Mouse (Mus musculus) CH12.LX (cell line): Measurements from ENCODE around the gene Oxt. TPM values are rescaled to one million over a fixed set of nuclear protein-coding genes. Genes with fewer than 3 reads are reported as not detected.

Experiments
- DNase-seq: peaks from one replicate; pipeline ENCODE4 v3.0.0-alpha.2; 2013; ENCODE audit errors: extremely low read depth
- H3K27ac ChIP-seq: 2 replicates; pipeline ENCODE4 v1.5.1; 2012; ENCODE audit warnings: low read depth, mild to moderate bottlenecking, control low read depth, moderate library complexity; ENCODE audit not compliant: insufficient read depth
- H3K27me3 ChIP-seq: replicated peaks from 2 replicates; pipeline ENCODE3; 2012; ENCODE audit warnings: inconsistent platforms
- H3K36me3 ChIP-seq, 2 experiments: replicated peaks in 1 of 2; 2 replicates each; pipeline versions ENCODE3 to v1.6.1; 2012; ENCODE audit warnings: inconsistent platforms in 1 of 2, low read length in 1 of 2, mild to moderate bottlenecking in 1 of 2, mixed read lengths in 1 of 2, moderate library complexity in 1 of 2; ENCODE audit not compliant: control insufficient read depth in 1 of 2, insufficient read depth in 1 of 2
- H3K4me1 ChIP-seq, 2 experiments: 2 replicates each; pipeline ENCODE4 v1.6.1; 2012; ENCODE audit warnings: inconsistent platforms in 1 of 2, moderate library complexity in 1 of 2; ENCODE audit not compliant: insufficient read depth in 2 of 2, control insufficient read depth in 1 of 2
- H3K4me2 ChIP-seq: 2 replicates; pipeline ENCODE4 v1.6.1; 2012; ENCODE audit warnings: low read depth, mild to moderate bottlenecking, control low read depth; ENCODE audit not compliant: poor library complexity, insufficient read depth, severe bottlenecking
- H3K4me3 ChIP-seq, 3 experiments: fragments of 150-350 bp in 1 of 3; sonication (generic) in 1 of 3; replicated peaks in 1 of 3; 2 replicates each; pipeline versions ENCODE3 to v1.5.1; 2011 to 2012; ENCODE audit warnings: low read depth in 2 of 3, low read length in 2 of 3, mild to moderate bottlenecking in 2 of 3, moderate library complexity in 2 of 3, control low read depth in 1 of 3, improper control_type of control experiment in 1 of 3, inconsistent platforms in 1 of 3, mixed read lengths in 1 of 3; ENCODE audit not compliant: poor library complexity in 1 of 3
- H3K79me2 ChIP-seq: replicated peaks from 2 replicates; pipeline ENCODE4 v1.6.1; 2012; ENCODE audit warnings: mild to moderate bottlenecking, moderate library complexity; ENCODE audit not compliant: control insufficient read depth, poor library complexity, insufficient read depth, severe bottlenecking; ENCODE audit errors: extremely low read depth
- H3K9ac ChIP-seq: 2 replicates; pipeline ENCODE4 v1.6.1; 2012; ENCODE audit warnings: low read depth, mild to moderate bottlenecking, control low read depth, moderate library complexity; ENCODE audit not compliant: insufficient read depth
- H3K9me3 ChIP-seq: replicated peaks from 2 replicates; pipeline ENCODE3; 2012; ENCODE audit warnings: low read length, inconsistent platforms, mixed read lengths
- CHD1 ChIP-seq: IDR thresholded peaks from 2 replicates; pipeline ENCODE4 v1.6.1; 2012; ENCODE audit warnings: low read depth, low read length, improper control_type of control experiment, inconsistent platforms
- E2F4 ChIP-seq: IDR thresholded peaks from 2 replicates; pipeline ENCODE4 v1.6.1; 2011; ENCODE audit warnings: low read depth, low read length, improper control_type of control experiment; ENCODE audit not compliant: insufficient replicate concordance
- EP300 ChIP-seq: IDR thresholded peaks from 2 replicates; pipeline ENCODE4 v1.6.1; 2011; ENCODE audit warnings: low read length, improper control_type of control experiment
- GABPA ChIP-seq: IDR thresholded peaks from 2 replicates; pipeline ENCODE4 v1.6.1; 2012; ENCODE audit warnings: low read depth, low read length, improper control_type of control experiment, inconsistent platforms; ENCODE audit not compliant: insufficient replicate concordance
- HCFC1 ChIP-seq: IDR thresholded peaks from 2 replicates; pipeline ENCODE4 v1.6.1; 2012; ENCODE audit warnings: low read depth, mild to moderate bottlenecking, inconsistent platforms, low read length, improper control_type of control experiment
- IRF4 ChIP-seq: IDR thresholded peaks from 2 replicates; pipeline ENCODE4 v1.6.1; 2014; ENCODE audit warnings: low read depth, mild to moderate bottlenecking, inconsistent platforms, low read length, improper control_type of control experiment
- JUN ChIP-seq: IDR thresholded peaks from 2 replicates; pipeline ENCODE4 v1.6.1; 2011; ENCODE audit warnings: low read depth, mild to moderate bottlenecking, low read length, improper control_type of control experiment, moderate library complexity; ENCODE audit not compliant: insufficient read depth
- JUND ChIP-seq: conservative IDR thresholded peaks from 2 replicates; pipeline ENCODE4 v1.6.1; 2011; ENCODE audit warnings: low read depth, low read length, improper control_type of control experiment
- KAT2A ChIP-seq: IDR thresholded peaks from 2 replicates; pipeline ENCODE4 v1.6.1; 2012; ENCODE audit warnings: low read length, improper control_type of control experiment, inconsistent platforms; ENCODE audit not compliant: insufficient replicate concordance
- MAFK ChIP-seq: IDR thresholded peaks from 2 replicates; pipeline ENCODE4 v1.6.1; 2011; ENCODE audit warnings: low read length, improper control_type of control experiment; ENCODE audit not compliant: insufficient replicate concordance
- MXI1 ChIP-seq: IDR thresholded peaks from 2 replicates; pipeline ENCODE4 v1.6.1; 2011; ENCODE audit warnings: mild to moderate bottlenecking, low read depth, low read length, improper control_type of control experiment
- MYC ChIP-seq: IDR thresholded peaks from 2 replicates; pipeline ENCODE4 v1.6.1; 2011; ENCODE audit warnings: low read depth, mild to moderate bottlenecking, improper control_type of control experiment, low read length
- PAX5 ChIP-seq: IDR thresholded peaks from 2 replicates; pipeline ENCODE4 v1.6.1; 2012; ENCODE audit warnings: low read length, inconsistent platforms, mixed read lengths
- RAD21 ChIP-seq: IDR thresholded peaks from 2 replicates; pipeline ENCODE4 v1.6.1; 2011; ENCODE audit warnings: low read depth, mild to moderate bottlenecking, low read length, improper control_type of control experiment, moderate library complexity
- SIN3A ChIP-seq: IDR thresholded peaks from 2 replicates; pipeline ENCODE4 v1.6.1; 2012; ENCODE audit warnings: low read length, improper control_type of control experiment, inconsistent platforms
- USF1 ChIP-seq: IDR thresholded peaks from 2 replicates; pipeline ENCODE4 v1.6.1; 2014; ENCODE audit warnings: low read depth, mild to moderate bottlenecking, inconsistent platforms, low read length, improper control_type of control experiment
- ZMIZ1 ChIP-seq: IDR thresholded peaks from 2 replicates; pipeline ENCODE4 v1.6.1; 2012; ENCODE audit warnings: low read depth, mild to moderate bottlenecking, inconsistent platforms, low read length, improper control_type of control experiment
- ZNF384 ChIP-seq: IDR thresholded peaks from 2 replicates; pipeline ENCODE4 v1.6.1; 2012; ENCODE audit warnings: low read depth, low read length, improper control_type of control experiment, inconsistent platforms
- dilution Hi-C: fragments of 300-500 bp; cut with MboI; formaldehyde crosslinking; loops from 2 replicates; pipeline ENCODE4 v1.14.3; 2020; ENCODE audit warnings: low sequenced_read_pairs; ENCODE audit not compliant: extremely low pct_unique_long_range_greater_than_20kb, extremely low pct_ligation_motif_present
- in situ Hi-C: fragments of 300-500 bp; cut with MboI; formaldehyde crosslinking; loops from 3 replicates; pipeline ENCODE4 v1.14.3; 2019; ENCODE audit warnings: low sequenced_read_pairs, low pct_ligation_motif_present, low pct_unique_long_range_greater_than_20kb, mixed read lengths
- polyA plus RNA-seq: library from polyadenylated mRNA; unstranded; fragments of >175 nt; gene quantifications from 2 replicates; pipeline ENCODE4 v1.2.1, GENCODE M21; 2012; ENCODE audit warnings: low read depth; ENCODE audit not compliant: insufficient read length
- total RNA-seq, 2 experiments: library from RNA; depleted of rRNA; stranded (reverse); fragments of 300-350 nt in 1 of 2; fragments of >200 nt in 1 of 2; gene quantifications; 2 replicates each; pipeline ENCODE4 v1.2.3; 2012 to 2014

Oxt gene
- not detected in 2 replicates for total RNA-seq (2012; rRNA removed)
- not detected in 2 replicates for total RNA-seq (2014; rRNA removed)
- polyA plus RNA-seq = not detected in 2 replicates

DNA sequence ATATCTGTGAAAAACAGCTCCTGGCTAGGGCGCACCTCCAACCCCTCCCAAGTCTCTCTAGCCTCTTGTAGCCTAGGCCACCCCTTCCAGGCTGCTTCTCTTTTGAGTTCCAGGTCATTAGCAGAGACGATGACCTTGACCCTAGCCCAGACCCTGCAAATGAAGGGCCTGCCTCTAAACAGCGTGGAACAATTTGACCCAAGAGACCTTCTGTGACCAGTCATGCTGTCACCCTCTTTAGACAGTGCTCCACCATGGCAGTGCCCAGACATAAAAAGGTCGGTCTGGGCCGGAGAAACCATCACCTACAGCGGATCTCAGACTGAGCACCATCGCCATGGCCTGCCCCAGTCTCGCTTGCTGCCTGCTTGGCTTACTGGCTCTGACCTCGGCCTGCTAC, at the start of gene Oxt:
TSS of gene Oxt (plus strand) at position 301 of the 400 bp plus-strand sequence.
- in situ Hi-C loops (no loop called here), dilution Hi-C loops (no loop called here)
- H3K27ac ChIP-seq = no peak within 1 kb of the TSS
- H3K79me2 ChIP-seq = no peaks in the 10 kb centered on the region
- no peak within 1 kb of the TSS for H3K4me3 ChIP-seq
- no peaks in the 10 kb centered on the region for H3K9me3 ChIP-seq
- no peak for TF ChIP-seq JUN
- TF ChIP-seq ZMIZ1 = no peak
- peaks cover 19% of the 10 kb centered on the region for H3K27me3 ChIP-seq
- no peak for DNase-seq
- no peak within 1 kb of the TSS for H3K9ac ChIP-seq
- peaks cover 9% of the 10 kb centered on the region in 2 experiments for H3K4me1 ChIP-seq
- H3K4me2 ChIP-seq = no peak within 1 kb of the TSS
- no peaks in the 10 kb centered on the region for H3K36me3 ChIP-seq

DNA sequence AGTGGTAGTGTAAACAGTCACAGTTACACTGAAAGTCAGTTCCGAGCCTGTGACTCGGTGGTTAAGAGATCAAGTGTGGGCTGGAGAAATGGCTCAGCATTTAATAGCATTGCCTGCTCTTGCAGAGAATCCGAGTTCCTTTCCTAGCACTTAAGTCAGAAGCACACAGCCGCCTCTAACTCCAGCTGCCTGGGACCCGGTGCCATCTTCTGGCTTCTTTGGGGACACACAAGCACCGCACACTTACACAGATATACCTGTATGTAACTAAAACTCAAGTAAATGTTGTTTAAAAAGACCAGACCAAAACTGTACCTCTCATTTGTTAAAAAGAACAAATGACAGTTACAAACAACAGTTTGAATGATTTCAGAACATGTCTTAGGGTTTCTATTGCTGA, 47.5 kb upstream of the Oxt start:
- no peak overlapping the region for H3K4me2 ChIP-seq
- TF ChIP-seq MYC = no peak
- no peak for TF ChIP-seq HCFC1
- no peak for TF ChIP-seq E2F4
- no peak for TF ChIP-seq KAT2A
- no peak for TF ChIP-seq IRF4
- no peak for TF ChIP-seq CHD1
- TF ChIP-seq RAD21 = peak; percentile 13
- no peak for TF ChIP-seq MXI1
- H3K4me1 ChIP-seq = peaks cover 18 to 47% of the 10 kb centered on the region in 2 experiments
- H3K9ac ChIP-seq = no peak overlapping the region
- H3K27me3 ChIP-seq = no peaks in the 10 kb centered on the region
- in situ Hi-C loops = no loop called here
- no peaks in the 10 kb centered on the region for H3K79me2 ChIP-seq
- H3K27ac ChIP-seq = no peak overlapping the region
- no peak overlapping the region for H3K4me3 ChIP-seq
- H3K36me3 ChIP-seq = peaks cover 8 to 58% of the 10 kb centered on the region in 2 experiments
- no peak for DNase-seq
- dilution Hi-C loops = no loop called here
- no peaks in the 10 kb centered on the region for H3K9me3 ChIP-seq

GRCm38 (mm10) chr2:130529290-130529689, 46.7 kb upstream of the Oxt start:
- H3K4me2 ChIP-seq = 0 out of 2 replicates have a peak overlapping the region, but pooled peaks have one; percentile 72
- H3K4me1 ChIP-seq = peaks cover 18 to 54% of the 10 kb centered on the region in 2 experiments
- in situ Hi-C loops (no loop called here), dilution Hi-C loops (no loop called here)
- no peaks in the 10 kb centered on the region for H3K27me3 ChIP-seq
- peak overlapping the region; percentile 38 for H3K27ac ChIP-seq
- H3K9me3 ChIP-seq = no peaks in the 10 kb centered on the region
- DNase-seq = peak; percentile 41
- H3K4me3 ChIP-seq = no peak overlapping the region
- TF ChIP-seq EP300 (peak; percentile 50; the same call in 1 of the 2 replicates), JUN (peak; percentile 53; the same call in 1 of the 2 replicates), JUND (peak; percentile 58), IRF4 (peak; percentile 26; the same call in 1 of the 2 replicates), ZNF384 (peak; percentile 72), SIN3A (no peak; the same call in 1 of the 2 replicates), USF1 (no peak), GABPA (no peak), PAX5 (no peak), MAFK (no peak)
- peaks cover 12 to 58% of the 10 kb centered on the region in 2 experiments for H3K36me3 ChIP-seq
- H3K9ac ChIP-seq = no peak overlapping the region
- no peaks in the 10 kb centered on the region for H3K79me2 ChIP-seq
